ENCODE assay signal across 30 mouse cellular contexts in the genomic region with DNA sequence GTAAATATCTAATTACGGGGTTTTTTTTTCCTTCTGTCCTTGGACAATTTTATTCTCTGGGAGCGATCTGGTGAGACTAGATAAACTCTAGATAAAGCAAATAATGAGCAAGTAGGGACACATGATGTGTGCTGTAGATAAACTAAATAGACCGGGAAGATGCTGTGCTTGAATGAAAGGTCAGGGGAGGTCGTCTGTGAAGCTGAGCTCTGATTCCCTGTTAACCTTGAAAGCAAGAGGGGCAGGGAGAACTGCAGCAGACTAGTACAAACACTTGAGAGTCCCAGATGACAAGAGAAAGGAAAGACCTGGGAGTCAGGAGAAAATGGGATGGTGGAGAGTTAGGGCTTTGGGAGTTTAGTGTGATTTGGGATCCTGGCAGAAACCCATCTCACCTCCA.
DNase-seq lines count a peak whose midpoint lies in the region; ATAC-seq lines count a peak whose summit lies in the region.
"Had no signal": no experiment of that assay in that cellular context is flagged by ENCODE, and none has a peak within 500 bp of the region (broad histone marks: within the 10 kb centered on the region; RNA-seq: fewer than 3 reads in every experiment).

No protein-coding gene starts in this region.

- H3K36me3 ChIP-seq in kidney, embryonic 15.5 days, result no peaks in the 10 kb centered on the region
- H3K36me3 ChIP-seq in neural tube, embryonic 11.5 days (ENCODE audit: control insufficient read depth, insufficient read depth, low read length), result no peaks in the 10 kb centered on the region
- H3K36me3 ChIP-seq: embryonic facial prominence, embryonic 10.5 days; embryonic facial prominence, embryonic 13.5 days; forebrain, embryonic 12.5 days; forebrain, embryonic 15.5 days; G1E; heart, embryonic 12.5 days; heart, embryonic 15.5 days; hindbrain, embryonic 10.5 days; hindbrain, embryonic 15.5 days had no signal

- H3K9me3 ChIP-seq in kidney, embryonic 15.5 days (replicated peaks), result no peaks in the 10 kb centered on the region
- no peaks in the 10 kb centered on the region for H3K9me3 ChIP-seq in neural tube, embryonic 11.5 days (ENCODE audit: control insufficient read depth, low read length)
- H3K9me3 ChIP-seq: embryonic facial prominence, embryonic 10.5 days; embryonic facial prominence, embryonic 13.5 days; forebrain, embryonic 12.5 days; forebrain, embryonic 15.5 days; G1E; heart, embryonic 12.5 days; heart, embryonic 15.5 days; hindbrain, embryonic 10.5 days; hindbrain, embryonic 15.5 days had no signal

- H3K27ac ChIP-seq in kidney, embryonic 15.5 days, result no peak overlapping the region
- H3K27ac ChIP-seq in neural tube, embryonic 11.5 days (ENCODE audit: low read depth, low read length), result no peak overlapping the region
- H3K27ac ChIP-seq: embryonic facial prominence, embryonic 10.5 days; embryonic facial prominence, embryonic 13.5 days; forebrain, embryonic 12.5 days; forebrain, embryonic 15.5 days; heart, embryonic 15.5 days; hindbrain, embryonic 10.5 days; hindbrain, embryonic 15.5 days had no signal

- no peak overlapping the region for H3K4me3 ChIP-seq in kidney, embryonic 15.5 days (replicated peaks)
- no peak overlapping the region for H3K4me3 ChIP-seq in neural tube, embryonic 11.5 days (ENCODE audit: low read depth, low read length)
- H3K4me3 ChIP-seq: embryonic facial prominence, embryonic 10.5 days; embryonic facial prominence, embryonic 13.5 days; erythroblast, embryonic 14.5 days; forebrain, embryonic 12.5 days; forebrain, embryonic 15.5 days; heart, embryonic 12.5 days; heart, embryonic 15.5 days; hindbrain, embryonic 10.5 days; hindbrain, embryonic 15.5 days had no signal

- no peaks in the 10 kb centered on the region for H3K27me3 ChIP-seq in kidney, embryonic 15.5 days
- H3K27me3 ChIP-seq in neural tube, embryonic 11.5 days (ENCODE audit: control insufficient read depth, insufficient read depth, low read length), result no peaks in the 10 kb centered on the region
- H3K27me3 ChIP-seq: CH12.LX; embryonic facial prominence, embryonic 13.5 days; forebrain, embryonic 12.5 days; forebrain, embryonic 15.5 days; heart, embryonic 12.5 days; heart, embryonic 15.5 days; hindbrain, embryonic 15.5 days; Patski had no signal

- no peak overlapping the region for H3K4me2 ChIP-seq in kidney, embryonic 15.5 days
- H3K4me2 ChIP-seq in neural tube, embryonic 11.5 days (ENCODE audit: low read depth), result no peak overlapping the region
- H3K4me2 ChIP-seq: embryonic facial prominence, embryonic 13.5 days; forebrain, embryonic 12.5 days; forebrain, embryonic 15.5 days; heart, embryonic 12.5 days; heart, embryonic 15.5 days; hindbrain, embryonic 15.5 days had no signal

- DNase-seq in embryo, embryonic 9.5 days (ENCODE audit: extremely low spot score), result peak; percentile 27
- DNase-seq in embryo, embryonic 10.5 days (ENCODE audit: low spot score), result no peak
- DNase-seq in kidney, postnatal 25 days, result no peak
- DNase-seq in neural tube, embryonic 11.5 days (ENCODE audit: low spot score), result peak; percentile 10
- DNase-seq in neural tube, embryonic 10.5 days (ENCODE audit: extremely low spot score, low spot score), result no peak
- peak; percentile 16 for DNase-seq in mesoderm, embryonic 11.5 days (ENCODE audit: low read depth, low spot score)
- DNase-seq: adrenal gland, postnatal 10 days; adrenal gland, postnatal 36 days; B cell, adult 2 months; cerebellum, adult 11 months; cerebellum, adult 2 months; cerebellum, adult 9-11 months; cerebellum, postnatal 25 days; gastrocnemius, postnatal 25 days; heart, adult 18-20 months; heart, postnatal 10 days; heart, postnatal 36 days had no signal

- WGBS in kidney, embryonic 15.5 days, result 29% methylated on average over 4 of the region's 4 CpGs
- WGBS in neural tube, embryonic 11.5 days, result 46% methylated on average over 4 of the region's 4 CpGs

- 0 out of 2 replicates have a peak, but pooled peaks cover 5% of the 10 kb centered on the region for H3K4me1 ChIP-seq in kidney, embryonic 15.5 days
- H3K4me1 ChIP-seq in neural tube, embryonic 11.5 days (ENCODE audit: control insufficient read depth, insufficient read depth, low read length), result no peaks in the 10 kb centered on the region
- H3K4me1 ChIP-seq: forebrain, embryonic 12.5 days; forebrain, embryonic 15.5 days; heart, embryonic 12.5 days; heart, embryonic 15.5 days; hindbrain, embryonic 15.5 days had no signal

- ATAC-seq in kidney, embryonic 15.5 days (replicated peaks; ENCODE audit: low FRiP score), result peak; percentile 57; the same call in 1 of the 2 replicates
- ATAC-seq in neural tube, embryonic 11.5 days (ENCODE audit: insufficient read depth, low FRiP score, low TSS enrichment), result no peak
- ATAC-seq: forebrain, embryonic 15.5 days had no signal

- no peak overlapping the region for H3K9ac ChIP-seq in kidney, embryonic 15.5 days
- H3K9ac ChIP-seq in neural tube, embryonic 11.5 days (ENCODE audit: low read length), result no peak overlapping the region
- H3K9ac ChIP-seq: embryonic facial prominence, embryonic 13.5 days; forebrain, embryonic 12.5 days; forebrain, embryonic 15.5 days; heart, embryonic 12.5 days; heart, embryonic 15.5 days; hindbrain, embryonic 15.5 days had no signal

Comparison
In these comparisons a context has a peak if more than half of its experiments do, and no peak if none do; other contexts are left out.
1. DNase-seq: peak in embryo, embryonic 9.5 days (single experiment), neural tube, embryonic 11.5 days (single experiment) and mesoderm, embryonic 11.5 days (single experiment); none in embryo, embryonic 10.5 days (single experiment), kidney, postnatal 25 days (0 of 2) and neural tube, embryonic 10.5 days (single experiment).